Mouse (Mus musculus) G1E (cell line): Measurements from ENCODE around the gene Gdf9. TPM values are rescaled to one million over a fixed set of nuclear protein-coding genes. Genes with fewer than 3 reads are reported as not detected.

ENCODE experiments used
- ATAC-seq: 2 replicates; pipeline ENCODE4 v1.8.0; 2016; ENCODE audit warnings: mild to moderate bottlenecking; ENCODE audit not compliant: insufficient number of reproducible peaks, poor library complexity, low FRiP score, severe bottlenecking; ENCODE audit errors: extremely low read depth
- DNase-seq: peaks from one replicate; pipeline ENCODE4 v3.0.0; 2012; ENCODE audit warnings: low spot score
- H3K27me3 ChIP-seq: 2 replicates; pipeline ENCODE4 v1.6.1; 2012; ENCODE audit warnings: mild to moderate bottlenecking, low read length, inconsistent platforms; ENCODE audit not compliant: insufficient read depth
- H3K36me3 ChIP-seq: replicated peaks from 2 replicates; pipeline ENCODE3; 2012; ENCODE audit warnings: mild to moderate bottlenecking, inconsistent platforms
- H3K4me1 ChIP-seq: 2 replicates; pipeline ENCODE4 v1.6.1; 2012; ENCODE audit warnings: low read depth, low read length, inconsistent platforms, mixed read lengths; ENCODE audit not compliant: insufficient read depth
- H3K4me3 ChIP-seq: 2 replicates; pipeline ENCODE4 v1.5.1; 2012; ENCODE audit warnings: low read depth, mild to moderate bottlenecking, inconsistent platforms, low read length, moderate library complexity, mixed read lengths
- H3K9me3 ChIP-seq: replicated peaks from 2 replicates; pipeline ENCODE4 v1.6.1; 2012; ENCODE audit warnings: inconsistent platforms
- CTCF ChIP-seq: IDR thresholded peaks from 2 replicates; pipeline ENCODE4 v1.5.1; 2012; ENCODE audit warnings: low read depth, low read length, inconsistent platforms, mixed read lengths
- GATA1 ChIP-seq: IDR thresholded peaks from 2 replicates; pipeline ENCODE4 v1.6.1; 2012; ENCODE audit warnings: borderline replicate concordance, low read length, inconsistent platforms, mixed read lengths
- GATA2 ChIP-seq: IDR thresholded peaks from 2 replicates; pipeline ENCODE4 v1.6.1; 2012; ENCODE audit warnings: low read depth, low read length, inconsistent platforms, borderline replicate concordance
- POLR2AphosphoS5 ChIP-seq: IDR thresholded peaks from 2 replicates; pipeline ENCODE4 v1.6.1; 2012; ENCODE audit warnings: low read depth, low read length, inconsistent platforms; ENCODE audit not compliant: insufficient replicate concordance
- TAL1 ChIP-seq: conservative IDR thresholded peaks from 2 replicates; pipeline ENCODE4 v1.6.1; 2012; ENCODE audit warnings: low read depth, low read length, inconsistent platforms, mixed read lengths
- polyA plus RNA-seq: library from polyadenylated mRNA; stranded (reverse); fragments of >175 nt; gene quantifications from 2 replicates; pipeline ENCODE4 v1.2.3, GENCODE M21; 2012
- total RNA-seq, 2 experiments: library from RNA; stranded (forward) in 1 of 2; stranded (reverse) in 1 of 2; fragments of 200-1000 nt in 1 of 2; fragments of >200 nt in 1 of 2; fragmentation: Nextera tagmentation in 1 of 2; gene quantifications; 2 replicates each; pipeline ENCODE4 v1.2.3; 2014 to 2017

Gdf9 gene
- total and polyA plus RNA-seq, 3 experiments: 0.10 to 0.38 TPM; not detected in 1

- Histone ChIP-seq H3K9me3 (no peaks in the 10 kb centered on the region), H3K27me3 (peaks cover 55% of the 10 kb centered on the region), H3K4me3 (no peak overlapping the region), H3K36me3 (no peaks in the 10 kb centered on the region), H3K4me1 (peaks cover 3% of the 10 kb centered on the region; the same call in 1 of the 2 replicates)
- DNase-seq (no peak), ATAC-seq (no peak)
- TF ChIP-seq TAL1 (no peak), CTCF (no peak), POLR2AphosphoS5 (no peak), GATA2 (no peak), GATA1 (no peak)
Observed at GRCm38 (mm10) chr11:53450070-53450705, 19.4 kb downstream of the Gdf9 start.

- no peak for ATAC-seq
- Histone ChIP-seq H3K36me3 (no peaks in the 10 kb centered on the region), H3K4me3 (no peak overlapping the region), H3K9me3 (no peaks in the 10 kb centered on the region), H3K4me1 (peaks cover 3% of the 10 kb centered on the region; the same call in 1 of the 2 replicates), H3K27me3 (peaks cover 63% of the 10 kb centered on the region)
- no peak for DNase-seq
- TF ChIP-seq TAL1 (no peak), GATA2 (no peak), CTCF (no peak), POLR2AphosphoS5 (no peak), GATA1 (no peak)
Observed at GRCm38 (mm10) chr11:53451361-53451760, 20.5 kb downstream of the Gdf9 start.

DNA sequence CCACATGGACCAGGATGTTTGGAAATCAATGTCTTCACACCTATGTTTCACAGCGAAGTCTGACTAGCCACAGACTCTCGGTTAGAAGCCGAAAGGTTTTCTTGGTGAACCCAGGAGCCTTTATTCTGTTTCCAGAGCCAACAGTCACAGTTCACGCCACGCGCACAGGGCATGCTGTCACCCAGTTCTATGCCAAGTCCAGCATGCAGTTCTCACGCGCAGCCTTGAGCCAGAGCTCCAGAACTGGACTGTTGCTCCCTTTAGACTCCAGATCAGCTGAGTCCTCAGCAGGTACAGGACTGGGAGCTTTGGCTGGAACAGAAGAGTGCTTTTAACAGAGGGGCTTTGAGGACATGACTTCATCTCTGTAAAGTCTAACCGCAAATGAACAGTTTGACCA lies 21.6 kb downstream of the Gdf9 start:
- no peaks in the 10 kb centered on the region; the same call in 1 of the 2 replicates for H3K9me3 ChIP-seq
- H3K4me1 ChIP-seq: peaks cover 12% of the 10 kb centered on the region
- ATAC-seq (no peak), DNase-seq (no peak)
- H3K4me3 ChIP-seq: no peak overlapping the region
- H3K36me3 ChIP-seq: no peaks in the 10 kb centered on the region
- H3K27me3 ChIP-seq: peaks cover 73% of the 10 kb centered on the region
- TF ChIP-seq POLR2AphosphoS5: no peak
- TF ChIP-seq GATA2: no peak
- no peak for TF ChIP-seq CTCF
- TF ChIP-seq GATA1: no peak
- TF ChIP-seq TAL1: no peak

GRCm38 (mm10) chr11:53453031-53453430 lies 22.2 kb downstream of the Gdf9 start:
- Histone ChIP-seq H3K36me3 (no peaks in the 10 kb centered on the region), H3K4me3 (no peak overlapping the region), H3K9me3 (no peaks in the 10 kb centered on the region; the same call in 1 of the 2 replicates), H3K4me1 (peaks cover 13% of the 10 kb centered on the region), H3K27me3 (peaks cover 79% of the 10 kb centered on the region)
- ATAC-seq (no peak), DNase-seq (no peak)
- no peak for TF ChIP-seq TAL1
- no peak for TF ChIP-seq POLR2AphosphoS5
- TF ChIP-seq GATA2: no peak
- TF ChIP-seq CTCF: no peak
- no peak for TF ChIP-seq GATA1

DNA sequence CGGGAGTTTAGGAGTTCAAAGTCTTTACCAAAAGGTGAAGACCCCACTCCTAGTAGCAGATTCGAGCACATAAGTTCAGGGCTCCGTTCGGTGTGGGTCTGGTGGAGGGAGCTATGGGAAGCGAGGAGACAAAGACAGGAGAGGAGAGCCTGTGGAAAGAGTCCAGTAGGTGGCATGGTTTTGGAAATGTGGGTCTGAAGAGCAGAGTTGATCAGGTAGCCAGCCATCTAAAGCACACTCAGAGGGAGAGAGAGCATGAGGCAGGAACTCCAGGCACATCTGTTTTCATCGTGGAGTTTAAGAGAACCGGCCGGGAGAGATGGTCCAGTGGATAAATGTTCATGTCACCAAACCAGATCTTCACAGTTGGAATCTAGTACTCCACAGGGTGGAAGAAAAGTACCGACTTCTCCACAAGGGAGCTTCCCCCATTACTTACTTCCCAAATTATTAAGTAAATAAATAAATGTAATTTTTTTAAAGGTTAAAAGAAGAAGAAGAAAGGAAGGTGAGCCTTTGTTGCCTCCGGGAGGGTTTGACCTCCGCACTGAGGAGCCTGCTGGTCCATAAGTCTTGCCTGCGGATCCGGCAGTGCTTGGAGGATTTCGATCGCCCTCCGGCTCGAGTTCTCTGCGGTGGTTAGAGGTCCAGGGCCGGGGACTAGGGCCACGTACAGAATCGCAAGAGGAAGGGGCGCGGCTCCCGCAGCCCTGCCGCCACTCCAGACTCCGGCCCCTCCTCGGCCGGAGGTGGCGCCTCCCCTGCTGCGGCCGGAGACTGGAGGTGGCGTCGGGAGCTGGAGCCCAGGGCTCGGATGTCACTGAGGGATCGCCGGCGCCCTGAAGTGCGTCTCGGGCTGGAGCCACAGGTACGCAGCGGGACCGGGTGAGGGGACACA lies 25.9 kb downstream of the Gdf9 start, which contains the start of the genes Gm10447 and Shroom1:
Gene Gm10447, minus strand, starts transcription at position 637 of the 898 bp plus-strand sequence.
Gene Shroom1, plus strand, starts transcription at position 732 of the 898 bp plus-strand sequence.
- ATAC-seq (no peak), DNase-seq (no peak)
- H3K4me1 ChIP-seq: peaks cover 18% of the 10 kb centered on the region
- no peaks in the 10 kb centered on the region for H3K36me3 ChIP-seq
- H3K4me3 ChIP-seq: peak within 1 kb of the TSS; percentile 65
- H3K27me3 ChIP-seq: peaks cover 70% of the 10 kb centered on the region
- TF ChIP-seq GATA2 (no peak), TAL1 (no peak), POLR2AphosphoS5 (no peak), GATA1 (no peak), CTCF (no peak)
- H3K9me3 ChIP-seq: no peaks in the 10 kb centered on the region; the same call in 1 of the 2 replicates

DNA sequence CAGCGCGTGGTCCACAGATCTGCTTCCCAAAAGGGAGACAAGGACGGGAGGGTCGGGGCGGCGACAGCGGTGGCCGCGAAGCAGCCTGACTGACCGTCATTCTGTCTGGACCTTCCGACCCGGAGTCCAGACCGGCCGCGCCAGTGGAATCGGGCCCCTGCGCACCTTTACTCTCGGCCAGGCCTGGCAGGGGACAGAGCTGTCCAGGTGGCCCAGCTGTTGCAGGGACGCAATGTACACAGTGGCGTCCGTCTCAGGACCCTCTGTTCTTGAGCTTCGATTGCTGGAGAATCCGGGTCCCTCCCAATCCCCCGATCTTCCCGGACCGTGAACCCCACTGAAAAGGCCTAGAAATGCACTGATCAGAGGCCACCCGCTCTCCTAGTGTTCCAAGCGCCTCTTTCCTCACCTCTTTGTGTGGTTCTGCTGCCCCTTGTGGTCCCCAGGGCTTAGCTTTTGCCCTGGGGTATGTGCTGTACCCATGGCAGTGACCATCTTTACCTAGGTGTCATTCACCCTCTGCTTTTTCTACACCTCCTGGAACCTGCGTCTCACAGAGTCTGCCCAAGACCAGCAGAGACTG lies 26.6 kb downstream of the Gdf9 start:
- H3K4me3 ChIP-seq: peak overlapping the region; percentile 65
- ATAC-seq (no peak), DNase-seq (no peak)
- H3K9me3 ChIP-seq: no peaks in the 10 kb centered on the region; the same call in 1 of the 2 replicates
- TF ChIP-seq TAL1: no peak
- no peak for TF ChIP-seq CTCF
- no peak for TF ChIP-seq POLR2AphosphoS5
- TF ChIP-seq GATA2: no peak
- TF ChIP-seq GATA1: no peak
- H3K36me3 ChIP-seq: no peaks in the 10 kb centered on the region
- H3K4me1 ChIP-seq: peaks cover 23% of the 10 kb centered on the region
- peaks cover 64% of the 10 kb centered on the region for H3K27me3 ChIP-seq
